Mouse (Mus musculus): ENCODE measurements around the gene Snx29. TPM values are rescaled to one million over a fixed set of nuclear protein-coding genes. Genes with fewer than 3 reads are reported as not detected.

Snx29 gene
- total RNA-seq, 4 experiments from 2014 or later, result 25.0 to 29.6 (median 27.8) TPM

DNA sequence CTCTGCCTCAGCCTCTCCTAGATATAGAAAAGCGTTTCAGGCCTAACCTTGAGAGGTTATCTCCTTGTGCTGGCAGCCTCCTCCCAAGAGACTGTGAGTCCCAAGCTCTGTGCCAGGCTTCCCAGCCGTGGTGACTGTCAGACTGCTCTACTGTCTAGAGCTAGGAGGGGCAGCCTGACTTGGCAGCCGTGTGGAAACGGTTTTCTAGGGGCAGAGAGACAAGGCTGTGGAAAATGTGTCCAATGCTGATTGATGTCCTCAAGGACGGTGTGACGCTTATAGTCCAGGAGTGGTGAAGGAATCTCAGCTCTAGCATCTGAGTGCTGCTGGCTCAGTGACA, 348.2 kb downstream of the Snx29 start:
- no peak for DNase-seq (ENCODE audit: low spot score in 2 of 2)

DNA sequence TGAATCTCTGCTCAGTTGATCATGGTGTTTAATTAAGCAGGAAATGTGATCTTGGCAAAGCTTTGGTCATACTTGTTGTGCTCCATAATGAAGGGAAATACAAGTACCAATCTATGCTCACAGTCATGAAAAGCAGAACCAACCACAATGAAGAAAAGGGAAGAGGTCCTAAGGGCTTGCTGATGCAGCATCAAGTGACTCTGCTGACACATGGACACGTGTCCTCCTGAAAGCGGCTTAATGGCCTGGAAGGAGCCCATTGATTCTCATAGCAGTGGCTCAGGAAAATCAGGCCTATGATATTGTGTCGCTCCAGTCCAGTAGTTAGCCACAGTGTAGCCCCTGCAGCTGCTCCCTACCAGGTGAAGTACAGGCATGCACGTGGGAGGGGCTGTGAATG, 353.3 kb downstream of the Snx29 start:
- no peak for DNase-seq (ENCODE audit: low spot score in 2 of 2)

- DNase-seq (ENCODE audit: low spot score in 2 of 2), result no peak
Measured at GRCm38 (mm10) chr16:11685264-11685663, 362.6 kb downstream of the Snx29 start.

DNA sequence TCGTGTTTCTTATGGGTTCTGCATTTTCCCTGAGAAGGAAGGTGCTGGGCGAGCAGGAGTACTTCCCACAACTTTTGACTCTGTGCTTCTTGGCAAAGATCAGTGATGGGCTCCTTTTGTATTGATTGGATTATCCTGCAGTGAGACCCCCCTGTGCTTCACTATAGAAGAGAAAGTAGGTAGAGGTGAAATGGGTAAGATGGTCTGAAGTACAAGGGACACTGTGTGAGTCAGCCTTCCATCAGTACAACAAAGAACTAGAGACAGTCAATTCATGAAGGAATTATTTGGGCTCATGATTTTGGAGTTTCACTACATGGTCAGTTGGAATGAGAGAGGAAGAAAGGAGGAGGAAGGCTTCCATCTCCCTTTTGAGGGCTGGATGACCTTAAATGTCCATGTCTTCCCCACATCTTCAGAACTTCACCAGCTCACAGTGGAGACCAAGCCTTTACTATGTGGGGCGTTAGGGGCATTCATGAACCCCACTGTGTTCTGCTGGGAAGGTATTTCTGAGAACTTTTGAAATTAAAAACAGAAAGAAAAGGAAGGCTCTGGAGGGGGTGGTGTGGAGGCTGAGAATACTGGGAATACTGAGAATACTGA, 363.1 kb downstream of the Snx29 start:
- DNase-seq (ENCODE audit: low spot score in 2 of 2), result no peak

- no peak for DNase-seq (ENCODE audit: low spot score in 2 of 2)
Measured at GRCm38 (mm10) chr16:11687836-11688235, 365.1 kb downstream of the Snx29 start.

GRCm38 (mm10) chr16:11688281-11689005, 365.7 kb downstream of the Snx29 start:
- DNase-seq (ENCODE audit: low spot score in 2 of 2), result no peak

DNA sequence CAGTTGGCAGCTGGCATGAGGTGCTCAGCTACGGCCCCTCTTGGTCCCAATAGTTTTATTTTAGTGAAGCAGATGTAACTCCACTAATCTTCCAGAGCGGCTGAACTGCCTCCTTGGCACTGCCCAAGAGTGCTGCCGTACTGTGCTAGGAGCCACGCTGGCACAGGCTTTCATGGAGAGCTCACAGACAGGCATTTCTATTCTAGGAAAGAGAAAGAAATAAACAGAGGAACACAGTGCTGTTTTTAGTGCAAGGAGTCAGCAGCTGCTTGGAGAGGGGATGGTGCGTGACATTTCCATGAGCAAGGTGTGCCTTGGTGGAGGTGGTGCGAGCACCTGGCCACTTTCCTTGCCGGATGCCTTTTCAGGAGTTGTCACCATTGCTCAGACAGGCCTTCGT, 367.4 kb downstream of the Snx29 start:
- peak in 1 of 2 experiments; percentile 61 for DNase-seq (ENCODE audit: low spot score in 2 of 2)

GRCm38 (mm10) chr16:11690756-11691155, 368.0 kb downstream of the Snx29 start:
- DNase-seq (ENCODE audit: low spot score in 2 of 2), result peak in 1 of 2 experiments; percentile 49

DNA sequence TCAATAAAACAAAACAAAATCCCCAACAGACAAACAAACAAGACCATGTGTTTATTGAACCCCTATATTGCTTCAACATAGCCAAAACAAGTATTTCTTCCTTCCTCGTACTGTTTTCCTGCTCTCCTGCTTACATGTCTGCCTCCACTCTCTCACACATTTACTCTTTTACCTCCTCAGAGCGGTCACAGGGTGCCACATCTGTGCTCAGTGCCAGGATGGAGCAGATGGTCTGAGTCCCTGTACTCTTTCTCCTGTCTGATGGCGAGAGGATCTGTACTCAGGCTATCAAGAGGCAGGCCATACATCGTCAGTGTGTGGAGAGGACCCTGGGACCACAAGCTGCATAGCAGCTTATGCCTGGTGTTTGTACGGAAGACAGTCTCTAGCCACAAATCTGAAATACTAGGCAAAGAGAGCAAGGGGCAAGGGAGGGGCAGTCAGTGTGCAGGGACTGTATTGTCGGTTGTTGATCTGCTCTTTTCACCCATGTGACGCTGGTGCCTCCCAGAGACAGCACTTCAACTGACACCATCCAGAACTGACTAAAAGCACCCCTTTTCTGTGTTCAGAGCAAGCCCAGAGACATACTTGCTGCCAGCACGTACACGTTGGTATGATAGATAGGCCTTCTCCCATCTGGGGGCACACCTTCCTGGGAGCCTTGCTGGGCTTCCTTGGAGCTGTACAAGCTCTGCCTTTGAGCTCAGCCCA, 368.9 kb downstream of the Snx29 start:
- peak in 1 of 2 experiments; percentile 43 for DNase-seq (ENCODE audit: low spot score in 2 of 2)

GRCm38 (mm10) chr16:11692744-11693143, 370.0 kb downstream of the Snx29 start:
- no peak for DNase-seq (ENCODE audit: low spot score in 2 of 2)

DNA sequence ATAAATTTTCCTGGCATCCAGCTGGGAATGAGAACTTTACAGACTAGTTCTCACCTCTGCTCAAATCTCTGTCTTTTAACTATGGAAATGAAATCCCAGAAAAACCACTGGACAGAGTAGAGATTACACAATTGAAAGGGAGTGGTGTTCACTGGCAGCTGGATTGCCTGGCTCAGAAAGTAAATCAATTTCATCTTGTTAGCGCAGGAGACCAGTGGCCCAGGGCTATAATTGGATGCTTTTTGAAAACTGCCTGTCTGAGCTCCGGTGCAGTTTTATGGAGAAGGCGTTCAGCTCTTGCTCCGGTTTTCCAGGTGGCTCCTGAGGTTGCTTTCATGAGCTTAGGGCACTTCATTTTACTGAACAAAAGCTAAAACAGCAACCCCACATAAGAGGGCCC, 371.7 kb downstream of the Snx29 start:
- DNase-seq (ENCODE audit: low spot score in 2 of 2), result no peak

GRCm38 (mm10) chr16:11696767-11697166, 374.1 kb downstream of the Snx29 start:
- DNase-seq (ENCODE audit: low spot score in 2 of 2), result no peak

DNA sequence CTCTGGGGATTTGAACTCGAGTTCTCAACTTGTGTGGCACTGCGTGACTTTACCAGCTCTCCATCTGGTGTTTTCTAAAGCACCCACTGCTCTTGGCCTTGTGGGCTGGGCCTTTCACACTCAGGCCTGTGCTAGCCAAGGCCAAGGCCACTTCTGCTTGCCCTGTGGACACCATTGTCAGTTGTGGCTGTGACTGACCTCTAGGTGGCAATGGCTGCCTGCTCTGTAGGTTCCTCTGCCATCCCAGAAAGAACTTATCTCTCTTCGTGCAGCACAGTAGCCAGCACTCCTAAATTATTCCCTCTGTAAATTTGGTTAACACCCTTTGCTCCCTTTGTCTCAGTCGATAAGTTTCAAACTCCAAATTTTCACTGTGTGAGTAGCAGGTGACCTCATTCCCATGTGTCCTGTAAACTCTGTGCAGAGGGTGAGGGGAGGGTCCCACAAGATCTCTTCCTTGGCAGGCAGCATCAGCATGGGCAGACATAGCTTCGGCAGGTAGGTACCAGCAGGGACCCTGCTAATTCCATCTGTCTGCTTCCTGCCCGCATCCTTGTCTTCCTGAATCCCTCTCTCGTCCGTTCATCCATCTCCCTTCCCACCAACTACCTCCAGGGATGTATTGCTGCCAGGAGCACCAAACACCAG, 375.1 kb downstream of the Snx29 start:
- DNase-seq (ENCODE audit: low spot score in 2 of 2), result no peak

- DNase-seq (ENCODE audit: low spot score in 2 of 2), result no peak
Measured at GRCm38 (mm10) chr16:11701579-11701978, 378.9 kb downstream of the Snx29 start.

DNA sequence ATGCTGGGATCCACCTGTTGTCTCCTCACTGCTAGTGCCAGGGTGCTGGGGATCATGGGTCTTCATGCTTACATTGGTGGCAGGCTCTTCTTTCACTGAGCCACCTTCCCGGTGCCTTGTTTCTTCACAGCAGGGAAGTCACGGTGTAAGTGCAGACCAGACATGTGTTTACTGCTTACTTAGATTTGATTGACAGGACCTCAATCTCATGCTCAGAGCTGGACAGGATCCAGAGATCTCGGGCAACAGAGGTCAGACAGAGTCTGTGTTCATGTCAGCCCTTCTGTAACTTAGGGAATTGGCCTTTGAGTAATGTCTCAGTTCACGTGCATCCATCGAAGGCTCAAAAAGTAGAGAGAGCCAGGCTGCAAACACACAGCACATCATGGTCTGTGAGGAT, 381.4 kb downstream of the Snx29 start:
- no peak for DNase-seq (ENCODE audit: low spot score in 2 of 2)

- no peak for DNase-seq (ENCODE audit: low spot score in 2 of 2)
Measured at GRCm38 (mm10) chr16:11705456-11705855, 382.7 kb downstream of the Snx29 start.

DNA sequence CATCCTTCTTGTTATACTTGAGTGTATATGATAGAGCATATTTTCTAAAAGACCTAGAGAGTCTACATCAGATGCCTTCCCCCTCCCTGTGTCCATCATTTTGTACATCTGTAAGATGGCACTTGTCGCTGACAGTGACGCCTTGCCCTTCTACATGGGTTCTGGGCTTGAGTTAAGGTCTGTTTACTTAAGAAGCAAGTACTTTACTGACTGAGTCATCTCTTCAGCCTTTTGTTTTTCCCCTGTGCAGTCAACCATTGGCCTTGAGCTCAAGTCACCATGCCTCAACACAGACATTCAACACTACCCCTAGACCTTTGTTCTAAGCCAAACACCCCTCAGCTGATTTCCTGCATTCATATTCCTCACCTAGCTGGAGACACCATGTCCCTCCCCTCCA, 385.4 kb downstream of the Snx29 start:
- no peak for DNase-seq (ENCODE audit: low spot score in 2 of 2)

GRCm38 (mm10) chr16:11709382-11709781, 386.7 kb downstream of the Snx29 start:
- DNase-seq (ENCODE audit: low spot score in 2 of 2), result no peak

DNA sequence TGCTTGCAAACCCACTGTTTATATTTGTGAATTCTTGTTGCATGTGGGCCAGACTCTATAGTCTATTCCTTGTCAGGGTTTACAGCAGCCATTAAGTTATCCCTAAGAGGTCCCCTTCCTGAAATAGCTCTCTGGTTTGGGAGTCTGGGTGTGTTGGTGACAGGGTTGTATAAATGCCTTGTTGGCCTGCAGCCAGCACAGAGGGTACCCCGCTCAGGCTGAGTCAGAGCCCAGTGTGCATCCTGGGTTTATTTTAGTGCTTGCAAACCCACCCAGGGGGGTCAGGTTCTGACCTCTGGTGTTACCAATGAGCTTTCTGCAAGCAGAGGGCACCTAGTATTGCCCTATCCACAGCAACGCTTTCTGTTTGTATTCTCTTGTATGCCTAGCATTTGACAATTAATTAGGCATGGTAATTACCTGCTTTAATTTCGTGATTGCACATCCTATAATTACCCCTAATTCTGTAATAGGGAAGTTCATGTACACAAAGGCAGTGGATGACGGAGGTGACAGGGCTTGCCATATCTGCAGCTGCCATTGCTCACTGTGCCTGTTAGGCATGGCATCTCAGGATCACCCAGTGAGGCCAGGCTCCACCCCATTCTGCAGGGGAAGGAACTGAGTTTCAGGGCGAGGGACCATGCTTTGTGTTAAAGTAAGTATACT, 387.4 kb downstream of the Snx29 start:
- DNase-seq (ENCODE audit: low spot score in 2 of 2), result no peak

DNA sequence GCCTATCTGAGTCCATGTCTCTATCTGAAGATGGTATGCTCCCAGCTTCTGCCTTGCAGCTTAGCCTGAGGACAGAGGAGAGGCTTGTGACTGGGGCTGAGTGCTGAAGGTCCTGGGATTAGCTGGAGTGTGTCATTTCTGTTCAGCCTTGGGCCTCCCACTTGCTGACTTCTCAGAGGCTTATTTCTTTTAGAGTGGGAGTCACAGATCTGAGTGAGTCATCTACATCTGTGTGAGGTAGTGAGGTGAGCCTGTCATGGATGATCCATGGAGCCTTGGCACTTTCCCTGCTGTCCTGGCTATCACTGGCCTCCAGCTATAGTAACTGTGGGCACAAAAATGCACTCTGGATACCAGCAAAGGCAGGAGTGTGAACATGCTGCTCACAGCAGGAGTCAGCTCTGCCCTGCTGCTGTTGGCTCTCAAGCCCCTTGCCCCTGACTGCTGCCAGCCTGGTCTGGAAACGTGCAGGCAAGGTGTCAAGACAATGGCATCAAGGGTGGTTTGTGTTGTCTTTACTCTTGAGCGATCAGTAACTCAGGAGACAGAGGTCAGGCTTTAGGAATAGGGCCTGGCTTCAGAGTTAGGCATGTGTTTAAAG, 390.7 kb downstream of the Snx29 start:
- DNase-seq (ENCODE audit: low spot score in 2 of 2), result peak in 1 of 2 experiments; percentile 37

DNA sequence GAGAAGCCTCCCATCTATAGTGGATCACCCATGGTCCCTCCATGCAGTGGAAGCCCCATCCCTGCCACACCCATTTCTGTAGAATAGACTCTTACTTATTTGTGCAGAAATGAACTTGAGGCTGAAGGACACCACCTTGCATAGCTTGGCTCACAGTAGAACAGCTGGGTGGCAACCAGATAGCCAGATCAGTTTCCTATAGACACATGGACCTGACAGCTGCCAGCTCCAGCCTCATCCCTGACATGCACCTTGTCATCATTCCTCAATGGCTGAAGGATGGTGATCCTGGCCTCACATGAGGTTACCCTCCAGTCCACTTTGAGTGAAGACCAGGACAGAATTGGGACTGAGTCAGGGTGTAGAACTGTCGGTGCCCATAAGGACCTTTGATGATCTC, 394.2 kb downstream of the Snx29 start:
- no peak for DNase-seq (ENCODE audit: low spot score in 2 of 2)

All from left cerebral cortex, adult 8-10 months (tissue).